Mouse (Mus musculus) CD4-positive, CD25-positive, alpha-beta regulatory T cell, adult 9 weeks (primary cell): ENCODE measurements around the gene Atp6v1d. TPM values are rescaled to one million over a fixed set of nuclear protein-coding genes. Genes with fewer than 3 reads are reported as not detected.

Experiments used
- polyA plus RNA-seq: library from polyadenylated mRNA; unstranded; fragments of 100-300 nt; shearing (Covaris generic); gene quantifications from one replicate; pipeline ENCODE4 v1.2.1, GENCODE M21; 2017

Atp6v1d gene
- 244 TPM for polyA plus RNA-seq

DNA sequence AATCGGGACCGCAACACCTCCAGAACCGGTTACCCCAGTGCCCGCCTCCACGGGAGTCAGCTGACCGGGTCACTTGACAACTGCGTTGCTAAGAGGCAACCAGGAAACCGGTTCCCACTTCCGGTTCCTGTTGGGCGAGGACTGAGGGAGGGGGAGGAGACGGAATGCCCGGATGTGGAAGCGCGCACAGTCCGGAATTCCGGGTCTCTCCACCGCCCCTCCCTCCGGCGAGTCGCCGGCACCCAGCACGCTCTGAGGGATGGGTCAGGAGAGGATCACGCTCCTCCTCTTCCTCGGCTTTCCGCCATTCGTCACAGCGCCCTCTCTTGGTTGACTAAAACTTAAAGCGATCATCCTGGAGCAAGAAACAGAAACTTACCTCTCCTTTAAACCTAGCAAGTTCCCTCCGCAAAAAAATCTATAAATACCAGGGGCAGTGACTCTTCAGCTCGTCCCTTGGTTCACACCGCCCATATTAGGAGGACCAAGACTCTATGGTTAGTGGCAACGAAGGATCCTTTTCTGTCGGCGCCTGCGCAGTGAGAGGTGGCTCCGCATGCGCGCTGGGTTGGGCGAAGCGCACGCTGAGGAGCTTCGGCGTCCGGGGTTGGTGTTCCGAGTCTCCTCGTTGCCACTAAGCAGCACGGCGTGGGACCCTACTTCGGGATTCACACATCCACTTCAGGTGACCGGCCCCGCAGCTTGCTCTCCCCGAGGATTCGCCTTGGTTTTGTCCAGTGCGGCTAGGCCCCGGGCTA is at the start of gene Atp6v1d, which contains the start of gene Eif2s1:
Gene Atp6v1d, minus strand, starts transcription at position 143 of the 758 bp plus-strand sequence.
Gene Eif2s1, plus strand, starts transcription at position 324 of the 758 bp plus-strand sequence.

DNA sequence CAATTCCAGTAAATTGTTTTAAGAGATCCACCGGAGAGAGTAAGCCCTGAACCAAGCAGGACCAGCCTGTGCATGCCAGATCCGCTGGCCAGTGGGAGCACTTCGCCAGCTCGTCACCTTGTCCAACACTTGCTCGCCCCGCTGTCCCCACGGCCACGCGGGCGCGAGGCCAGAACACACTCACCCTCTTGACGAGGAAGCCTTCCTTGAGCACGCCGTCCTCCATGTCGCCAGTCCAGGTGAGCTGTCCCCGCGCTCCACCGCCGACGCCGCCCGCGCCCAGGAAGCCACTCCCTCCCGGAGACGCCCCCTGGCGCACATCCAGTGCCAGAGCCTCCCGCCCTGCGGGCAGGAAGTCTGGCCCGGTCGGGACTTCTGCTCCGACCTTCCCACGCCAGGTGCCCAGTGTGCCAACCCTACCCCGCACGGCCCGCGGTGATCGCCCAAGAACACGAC is 45.3 kb upstream of the Atp6v1d start, which contains the start of gene Plek2:
Gene Plek2, minus strand, starts transcription at position 258 of the 456 bp plus-strand sequence.

Other genes starting within 250 kb of the Atp6v1d start
- gene Fam71d, start 170.1 kb downstream of the Atp6v1d start, polyA plus RNA-seq = 0.65 TPM
- gene Mpp5, start 112.7 kb downstream of the Atp6v1d start, polyA plus RNA-seq = 23.5 TPM
- gene Eif2s1, start 181 bp upstream of the Atp6v1d start, polyA plus RNA-seq = 213 TPM
- not detected for gene Plek2, start 45.3 kb upstream of the Atp6v1d start, polyA plus RNA-seq
- gene Tmem229b, start 146.0 kb upstream of the Atp6v1d start, polyA plus RNA-seq = 74.9 TPM
- not detected for gene Plekhh1, start 167.5 kb upstream of the Atp6v1d start, polyA plus RNA-seq
- gene Pigh, start 228.0 kb upstream of the Atp6v1d start, polyA plus RNA-seq = 22.1 TPM